Mouse (Mus musculus) kidney, postnatal 10 days (tissue): Measurements from ENCODE around the gene C1d.
A peak's percentile ranks its signal among the peaks of the same experiment; 100 is the strongest.
"Not testable (repeated sequence)": the region's sequence is repeated elsewhere in the genome, so short reads cannot be mapped to it uniquely, and the experiment has no call there.

Experiments used
- DNase-seq: peaks from one replicate; pipeline ENCODE4 v3.0.0; 2021; ENCODE audit warnings: mixed read lengths

C1d gene

GRCm38 (mm10) chr11:17257443-17257842, at the start of gene C1d:
TSS of gene C1d (plus strand) at chr11:17257579.
- peak; percentile 98 for DNase-seq

GRCm38 (mm10) chr11:17211258-17212140, 45.9 kb upstream of the C1d start, which contains the start of gene Pno1:
TSS of gene Pno1 (minus strand) at chr11:17211568.
- DNase-seq: peak; percentile 98

- DNase-seq: no peak
Observed at GRCm38 (mm10) chr11:17212141-17212495, 45.3 kb upstream of the C1d start.

- DNase-seq: no peak
Observed at GRCm38 (mm10) chr11:17212903-17213509, 44.4 kb upstream of the C1d start.

- no peak for DNase-seq
Observed at GRCm38 (mm10) chr11:17215475-17215874, 41.9 kb upstream of the C1d start.

- no peak for DNase-seq
Observed at GRCm38 (mm10) chr11:17221126-17221525, 36.3 kb upstream of the C1d start.

GRCm38 (mm10) chr11:17232792-17233191, 24.6 kb upstream of the C1d start:
- DNase-seq: no peak

GRCm38 (mm10) chr11:17236449-17237037, 20.8 kb upstream of the C1d start:
- DNase-seq: no peak

- not testable (repeated sequence) for DNase-seq
Observed at GRCm38 (mm10) chr11:17238598-17238997, 18.8 kb upstream of the C1d start.

- no peak for DNase-seq
Observed at GRCm38 (mm10) chr11:17248715-17249114, 8.7 kb upstream of the C1d start.

- DNase-seq: peak; percentile 26
Observed at GRCm38 (mm10) chr11:17256813-17257365, 490 bp upstream of the C1d start.

- peak; percentile 55 for DNase-seq
Observed at GRCm38 (mm10) chr11:17257861-17258260, 482 bp downstream of the C1d start.

- DNase-seq: no peak
Observed at GRCm38 (mm10) chr11:17267176-17267575, 9.8 kb downstream of the C1d start.

GRCm38 (mm10) chr11:17268801-17269200, 11.4 kb downstream of the C1d start:
- no peak for DNase-seq

- peak; percentile 60 for DNase-seq
Observed at GRCm38 (mm10) chr11:17279959-17280358, 22.6 kb downstream of the C1d start.

- peak; percentile 26 for DNase-seq
Observed at GRCm38 (mm10) chr11:17284055-17284454, 26.7 kb downstream of the C1d start.

- DNase-seq: no peak
Observed at GRCm38 (mm10) chr11:17288884-17289283, 31.5 kb downstream of the C1d start.

GRCm38 (mm10) chr11:17306007-17306891, 48.9 kb downstream of the C1d start:
- DNase-seq: peak; percentile 16

- DNase-seq: no peak
Observed at GRCm38 (mm10) chr11:17307457-17307856, 50.1 kb downstream of the C1d start.
